Mouse (Mus musculus): ENCODE measurements around the gene Cdk14. TPM values are rescaled to one million over a fixed set of nuclear protein-coding genes. Genes with fewer than 3 reads are reported as not detected.
"Not testable (repeated sequence)": the region's sequence is repeated elsewhere in the genome, so short reads cannot be mapped to it uniquely, and the experiment has no call there.

The Cdk14 gene
- polyA plus RNA-seq, 1 experiment from 2014 or later: 44.1 TPM

DNA sequence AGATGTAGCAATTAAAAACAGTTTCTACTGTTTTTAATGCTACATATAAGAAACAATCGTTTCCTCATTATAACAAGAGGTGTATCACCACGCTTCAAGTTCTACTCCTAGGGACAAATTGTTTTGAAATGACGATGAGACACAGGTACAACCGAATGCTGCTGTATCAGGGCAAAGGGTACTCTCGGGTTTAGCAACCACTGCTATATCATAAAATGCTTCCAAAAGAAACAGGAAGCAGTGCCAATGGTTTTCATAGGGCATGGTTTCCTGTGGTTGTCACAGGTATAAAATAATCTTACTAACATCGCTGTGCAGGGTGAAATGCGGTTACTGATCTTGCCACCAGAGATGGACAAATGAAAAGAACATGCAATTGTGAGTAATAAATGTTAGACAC lies 174.9 kb downstream of the Cdk14 start:
- Histone ChIP-seq H3K36me3 (no peaks in the 10 kb centered on the region), H3K27me3 (no peaks in the 10 kb centered on the region), H3K4me2 (no peak overlapping the region), H3K27ac (replicated peaks) (no peak overlapping the region), H3K9me3 (no peaks in the 10 kb centered on the region), H3K9ac (no peak overlapping the region), H3K4me3 (no peak overlapping the region), H3K4me1 (replicated peaks) (0 out of 2 replicates have a peak, but pooled peaks cover 4% of the 10 kb centered on the region)
- ATAC-seq (ENCODE audit: low FRiP score, low read depth): no peak
- WGBS: 94% methylated on average over 7 of the region's 7 CpGs

GRCm38 (mm10) chr5:5243648-5244047 lies 176.5 kb downstream of the Cdk14 start:
- H3K27ac ChIP-seq (replicated peaks): no peak overlapping the region
- H3K36me3 ChIP-seq: no peaks in the 10 kb centered on the region
- no peak overlapping the region for H3K4me3 ChIP-seq
- H3K9me3 ChIP-seq: no peaks in the 10 kb centered on the region
- no peak overlapping the region for H3K4me2 ChIP-seq
- 0 out of 2 replicates have a peak, but pooled peaks cover 4% of the 10 kb centered on the region for H3K4me1 ChIP-seq (replicated peaks)
- ATAC-seq (ENCODE audit: low FRiP score, low read depth): no peak
- no peak overlapping the region for H3K9ac ChIP-seq
- H3K27me3 ChIP-seq: no peaks in the 10 kb centered on the region

DNA sequence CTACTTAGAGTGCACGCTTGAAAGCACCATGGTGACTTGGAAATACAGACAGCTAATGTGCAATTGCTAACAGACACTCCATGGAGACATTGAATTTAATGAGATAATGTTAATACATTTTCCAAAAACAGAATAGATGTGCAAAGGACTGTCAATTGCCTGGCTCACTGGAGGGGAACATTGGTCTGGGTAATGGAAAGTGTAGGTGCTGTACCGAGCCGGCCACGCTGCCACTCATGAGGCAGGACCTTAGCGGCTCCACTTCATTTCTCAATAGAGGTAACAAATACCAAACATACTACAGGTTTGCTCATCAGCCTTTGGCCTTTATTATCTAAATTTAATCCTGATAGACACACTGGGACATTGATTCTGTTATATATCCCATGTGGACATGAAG lies 177.4 kb downstream of the Cdk14 start:
- H3K4me1 ChIP-seq (replicated peaks): 0 out of 2 replicates have a peak, but pooled peaks cover 4% of the 10 kb centered on the region
- H3K27ac ChIP-seq (replicated peaks): no peak overlapping the region
- H3K4me2 ChIP-seq: no peak overlapping the region
- WGBS: 58% methylated on average over 5 of the region's 5 CpGs
- no peaks in the 10 kb centered on the region for H3K36me3 ChIP-seq
- no peak overlapping the region for H3K4me3 ChIP-seq
- H3K27me3 ChIP-seq: no peaks in the 10 kb centered on the region
- no peak for ATAC-seq (ENCODE audit: low FRiP score, low read depth)
- H3K9me3 ChIP-seq: no peaks in the 10 kb centered on the region
- no peak overlapping the region for H3K9ac ChIP-seq

DNA sequence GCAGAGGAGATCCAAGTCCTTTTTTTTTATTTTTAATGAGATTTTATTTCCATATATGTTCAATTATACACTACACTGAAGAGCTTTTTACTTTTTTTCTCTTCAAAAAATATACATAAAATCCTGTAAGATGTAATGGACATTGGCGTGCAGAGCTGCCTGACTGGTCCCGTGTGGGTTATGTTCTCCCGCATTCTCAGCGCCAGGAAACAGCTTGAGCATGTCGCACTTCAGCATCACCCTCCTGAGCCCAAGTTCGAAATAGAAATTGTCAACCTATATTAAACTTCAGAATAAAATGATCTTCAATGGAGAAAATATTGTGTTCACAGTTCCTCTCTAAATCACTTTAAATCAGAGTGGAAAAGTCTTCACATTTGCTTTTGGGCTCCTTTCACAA lies 179.0 kb downstream of the Cdk14 start:
- Histone ChIP-seq H3K9ac (no peak overlapping the region), H3K4me1 (replicated peaks) (0 out of 2 replicates have a peak, but pooled peaks cover 4% of the 10 kb centered on the region), H3K4me3 (no peak overlapping the region), H3K27ac (replicated peaks) (no peak overlapping the region), H3K36me3 (no peaks in the 10 kb centered on the region), H3K4me2 (no peak overlapping the region), H3K9me3 (no peaks in the 10 kb centered on the region), H3K27me3 (no peaks in the 10 kb centered on the region)
- 72% methylated on average over 6 of the region's 6 CpGs for WGBS
- ATAC-seq (ENCODE audit: low FRiP score, low read depth): no peak

GRCm38 (mm10) chr5:5240121-5240520 lies 180.0 kb downstream of the Cdk14 start:
- no peaks in the 10 kb centered on the region for H3K9me3 ChIP-seq
- no peak overlapping the region for H3K27ac ChIP-seq (replicated peaks)
- no peak overlapping the region for H3K4me2 ChIP-seq
- no peak overlapping the region for H3K9ac ChIP-seq
- no peaks in the 10 kb centered on the region for H3K27me3 ChIP-seq
- H3K4me3 ChIP-seq: no peak overlapping the region
- 0 out of 2 replicates have a peak, but pooled peaks cover 4% of the 10 kb centered on the region for H3K4me1 ChIP-seq (replicated peaks)
- H3K36me3 ChIP-seq: no peaks in the 10 kb centered on the region
- 87% methylated on average over 3 of the region's 3 CpGs for WGBS
- no peak for ATAC-seq (ENCODE audit: low FRiP score, low read depth)

GRCm38 (mm10) chr5:5234935-5235334 lies 185.2 kb downstream of the Cdk14 start:
- not testable (repeated sequence) for H3K36me3 ChIP-seq; H3K27me3 ChIP-seq; H3K27ac ChIP-seq (replicated peaks); H3K4me2 ChIP-seq; H3K9ac ChIP-seq; H3K9me3 ChIP-seq; H3K4me1 ChIP-seq (replicated peaks); H3K4me3 ChIP-seq
- ATAC-seq (ENCODE audit: low FRiP score, low read depth): 0 out of 2 replicates have a peak, but pooled peaks have one; percentile 19
- 90% methylated on average over 10 of the region's 10 CpGs for WGBS

DNA sequence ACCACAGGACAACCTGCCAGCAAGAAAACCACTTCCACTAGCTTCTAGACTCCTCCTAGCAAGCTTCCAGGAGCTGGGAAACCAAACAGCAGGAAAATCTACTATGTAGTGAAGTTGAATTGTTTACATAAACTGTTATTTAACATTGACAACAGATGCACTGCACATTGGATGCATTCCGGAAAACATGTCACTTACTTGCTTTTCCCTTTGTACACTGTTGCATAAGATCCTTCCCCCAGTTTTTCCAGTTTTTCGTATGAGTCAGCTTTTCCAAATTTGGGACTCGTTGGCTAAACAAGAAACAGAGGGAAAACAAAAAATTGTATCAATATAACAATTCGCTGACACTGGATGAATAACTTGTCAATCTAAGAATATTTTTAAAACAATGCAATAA lies 193.1 kb downstream of the Cdk14 start:
- no peaks in the 10 kb centered on the region for H3K4me1 ChIP-seq (replicated peaks)

GRCm38 (mm10) chr5:5211780-5212135 lies 208.4 kb downstream of the Cdk14 start:
- ATAC-seq (ENCODE audit: low FRiP score, low read depth): no peak
- Histone ChIP-seq H3K4me2 (no peak overlapping the region), H3K4me1 (replicated peaks) (no peaks in the 10 kb centered on the region), H3K27me3 (no peaks in the 10 kb centered on the region), H3K4me3 (no peak overlapping the region), H3K27ac (replicated peaks) (no peak overlapping the region), H3K9me3 (no peaks in the 10 kb centered on the region), H3K9ac (no peak overlapping the region), H3K36me3 (no peaks in the 10 kb centered on the region)
- 64% methylated on average over 1 of the region's 1 CpGs for WGBS

More for the DNA sequence above, 193.1 kb downstream of the Cdk14 start:
- H3K27me3 ChIP-seq: no peaks in the 10 kb centered on the region
- H3K27ac ChIP-seq (replicated peaks): no peak overlapping the region
- no peak for ATAC-seq (ENCODE audit: low FRiP score, low read depth)
- H3K9me3 ChIP-seq: no peaks in the 10 kb centered on the region
- H3K36me3 ChIP-seq: 0 out of 2 replicates have a peak, but pooled peaks cover 5% of the 10 kb centered on the region
- no peak overlapping the region for H3K4me3 ChIP-seq
- no peak overlapping the region for H3K4me2 ChIP-seq
- H3K9ac ChIP-seq: no peak overlapping the region
- WGBS: 93% methylated on average over 4 of the region's 4 CpGs

DNA sequence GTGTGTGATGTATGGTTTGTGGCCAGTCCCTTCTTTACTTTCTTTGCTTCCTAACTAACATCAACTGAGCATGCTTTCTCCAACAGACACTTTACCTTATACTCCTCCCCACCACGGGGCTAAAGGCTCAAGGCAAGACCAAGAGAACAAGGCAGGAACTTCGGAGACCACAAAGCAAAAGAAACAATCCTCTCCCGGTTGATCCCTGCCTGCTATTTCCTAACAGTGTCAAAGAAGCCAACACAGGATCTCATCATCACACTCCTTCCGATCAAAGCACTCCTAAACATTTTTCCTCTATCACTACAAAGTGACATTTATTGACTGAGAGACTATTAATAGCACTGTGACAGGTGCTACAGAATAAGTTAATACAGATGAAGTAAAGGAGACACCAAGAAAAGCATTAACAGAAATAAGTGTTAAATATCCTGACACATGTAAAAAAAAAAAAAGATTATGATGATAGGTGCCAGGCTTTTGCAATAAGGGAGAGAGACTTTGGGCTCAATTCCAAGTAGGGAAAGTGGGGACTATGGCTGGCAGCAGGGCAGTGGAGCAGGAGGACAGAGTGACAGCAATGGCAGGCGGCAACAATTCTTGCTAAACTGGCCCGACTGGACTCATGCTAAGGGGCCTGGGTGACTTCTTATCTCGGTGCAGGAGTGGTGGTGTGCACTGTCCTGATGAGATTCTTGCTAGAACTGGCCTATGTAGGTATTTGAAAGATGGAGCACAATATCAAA lies 208.9 kb downstream of the Cdk14 start:
- no peak overlapping the region for H3K4me2 ChIP-seq
- H3K9me3 ChIP-seq: no peaks in the 10 kb centered on the region
- H3K27ac ChIP-seq (replicated peaks): no peak overlapping the region
- no peak overlapping the region for H3K9ac ChIP-seq
- H3K27me3 ChIP-seq: no peaks in the 10 kb centered on the region
- H3K36me3 ChIP-seq: no peaks in the 10 kb centered on the region
- H3K4me1 ChIP-seq (replicated peaks): no peaks in the 10 kb centered on the region
- WGBS: 71% methylated on average over 7 of the region's 7 CpGs
- no peak for ATAC-seq (ENCODE audit: low FRiP score, low read depth)
- no peak overlapping the region for H3K4me3 ChIP-seq

DNA sequence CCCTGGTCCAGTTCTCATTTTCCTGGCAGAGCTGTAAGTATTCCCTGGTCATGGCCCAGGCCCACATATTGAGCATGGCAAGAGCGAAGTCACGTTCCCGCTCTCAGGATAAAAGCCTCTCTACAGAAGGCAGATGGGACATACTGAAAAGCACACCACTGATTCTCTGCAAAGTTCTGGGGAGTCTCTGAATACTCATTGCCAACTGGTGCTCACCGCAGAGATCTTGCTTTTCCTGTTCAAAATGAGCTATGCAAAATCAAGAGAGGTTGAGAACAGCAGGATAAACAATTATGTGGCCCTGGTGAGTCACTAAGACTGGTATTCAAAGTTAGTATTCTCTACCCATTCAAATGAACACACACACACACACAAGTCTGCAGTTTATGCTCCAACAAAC lies 212.1 kb downstream of the Cdk14 start:
- Histone ChIP-seq H3K27ac (replicated peaks) (no peak overlapping the region), H3K36me3 (no peaks in the 10 kb centered on the region), H3K4me1 (replicated peaks) (no peaks in the 10 kb centered on the region), H3K27me3 (no peaks in the 10 kb centered on the region), H3K4me3 (no peak overlapping the region), H3K4me2 (no peak overlapping the region), H3K9ac (no peak overlapping the region), H3K9me3 (no peaks in the 10 kb centered on the region)
- WGBS: 79% methylated on average over 4 of the region's 4 CpGs
- ATAC-seq (ENCODE audit: low FRiP score, low read depth): no peak

GRCm38 (mm10) chr5:5206012-5206411 lies 214.1 kb downstream of the Cdk14 start:
- Histone ChIP-seq H3K4me1 (replicated peaks) (no peaks in the 10 kb centered on the region), H3K27me3 (no peaks in the 10 kb centered on the region), H3K4me2 (no peak overlapping the region), H3K9ac (no peak overlapping the region), H3K36me3 (no peaks in the 10 kb centered on the region), H3K27ac (replicated peaks) (no peak overlapping the region), H3K4me3 (no peak overlapping the region), H3K9me3 (no peaks in the 10 kb centered on the region)
- 34% methylated on average over 9 of the region's 9 CpGs for WGBS
- peak; percentile 31; the same call in 1 of the 2 replicates for ATAC-seq (ENCODE audit: low FRiP score, low read depth)

- 92% methylated on average over 5 of the region's 5 CpGs for WGBS
- Histone ChIP-seq H3K27me3 (no peaks in the 10 kb centered on the region), H3K4me2 (no peak overlapping the region), H3K36me3 (no peaks in the 10 kb centered on the region), H3K27ac (replicated peaks) (no peak overlapping the region), H3K9me3 (no peaks in the 10 kb centered on the region), H3K4me1 (replicated peaks) (no peaks in the 10 kb centered on the region), H3K9ac (no peak overlapping the region), H3K4me3 (no peak overlapping the region)
- no peak for ATAC-seq (ENCODE audit: low FRiP score, low read depth)
Observed at GRCm38 (mm10) chr5:5194562-5195221, 225.4 kb downstream of the Cdk14 start.
